Mouse (Mus musculus): ENCODE measurements at regions not wholly inside any gene's neighbourhood (a gene's known extent, or its start where the extent isn't known, plus 50 kb on each side); places are given as distances from the start of the nearest gene placed in this dataset.

- TF ChIP-seq CTCF (IDR thresholded peaks at IDR 0.05; ENCODE audit: insufficient read depth, low read depth, low read length) (no peak), POLR2A (IDR thresholded peaks at IDR 0.05; ENCODE audit: insufficient read depth, low read depth, low read length) (no peak)
Observed at GRCm38 (mm10) chr2:106231136-106231535, 227.8 kb upstream of the Dnajc24 start.

Data from olfactory bulb, adult 2 months (tissue).